Mouse (Mus musculus): ENCODE results near the gene Grm7. TPM values are rescaled to one million over a fixed set of nuclear protein-coding genes. Genes with fewer than 3 reads are reported as not detected.
A peak's percentile ranks its signal among the peaks of the same experiment; 100 is the strongest.

The Grm7 gene
- polyA plus RNA-seq, 1 experiment = 44.0 TPM

- H3K4me1 ChIP-seq (ENCODE audit: control insufficient read depth, insufficient read depth, low read length) = peaks cover 16% of the 10 kb centered on the region
- peak overlapping the region; percentile 57 for H3K27ac ChIP-seq (ENCODE audit: insufficient read depth, low read length)
- H3K4me3 ChIP-seq (ENCODE audit: insufficient read depth, low read length) = no peak overlapping the region
- TF ChIP-seq POLR2A (IDR thresholded peaks at IDR 0.05; ENCODE audit: extremely low read depth, insufficient read depth, low read length) (no peak), CTCF (IDR thresholded peaks at IDR 0.05; ENCODE audit: extremely low read depth, insufficient read depth, low read length) (no peak)
Measured at GRCm38 (mm10) chr6:111371581-111372349, 726.4 kb downstream of the Grm7 start.

- H3K4me3 ChIP-seq (ENCODE audit: insufficient read depth, low read length) = no peak overlapping the region
- peaks cover 16% of the 10 kb centered on the region for H3K4me1 ChIP-seq (ENCODE audit: control insufficient read depth, insufficient read depth, low read length)
- peak overlapping the region; percentile 57 for H3K27ac ChIP-seq (ENCODE audit: insufficient read depth, low read length)
- TF ChIP-seq POLR2A (IDR thresholded peaks at IDR 0.05; ENCODE audit: extremely low read depth, insufficient read depth, low read length) = no peak
- TF ChIP-seq CTCF (IDR thresholded peaks at IDR 0.05; ENCODE audit: extremely low read depth, insufficient read depth, low read length) = no peak
Measured at GRCm38 (mm10) chr6:111372626-111373380, 727.4 kb downstream of the Grm7 start.

GRCm38 (mm10) chr6:111380710-111381109, 735.3 kb downstream of the Grm7 start:
- TF ChIP-seq POLR2A (IDR thresholded peaks at IDR 0.05; ENCODE audit: extremely low read depth, insufficient read depth, low read length) (no peak), CTCF (IDR thresholded peaks at IDR 0.05; ENCODE audit: extremely low read depth, insufficient read depth, low read length) (no peak)
- no peak overlapping the region for H3K4me3 ChIP-seq (ENCODE audit: insufficient read depth, low read length)
- H3K27ac ChIP-seq (ENCODE audit: insufficient read depth, low read length) = no peak overlapping the region
- H3K4me1 ChIP-seq (ENCODE audit: control insufficient read depth, insufficient read depth, low read length) = no peaks in the 10 kb centered on the region

- no peak overlapping the region for H3K27ac ChIP-seq (ENCODE audit: insufficient read depth, low read length)
- H3K4me3 ChIP-seq (ENCODE audit: insufficient read depth, low read length) = no peak overlapping the region
Measured at GRCm38 (mm10) chr6:111408750-111409149, 763.4 kb downstream of the Grm7 start.

GRCm38 (mm10) chr6:111424737-111425136, 779.4 kb downstream of the Grm7 start:
- TF ChIP-seq POLR2A (IDR thresholded peaks at IDR 0.05; ENCODE audit: extremely low read depth, insufficient read depth, low read length) (no peak), CTCF (IDR thresholded peaks at IDR 0.05; ENCODE audit: extremely low read depth, insufficient read depth, low read length) (no peak)
- H3K4me3 ChIP-seq (ENCODE audit: insufficient read depth, low read length) = no peak overlapping the region
- H3K4me1 ChIP-seq (ENCODE audit: control insufficient read depth, insufficient read depth, low read length) = no peaks in the 10 kb centered on the region
- H3K27ac ChIP-seq (ENCODE audit: insufficient read depth, low read length) = no peak overlapping the region

More at GRCm38 (mm10) chr6:111408750-111409149, 763.4 kb downstream of the Grm7 start:
- no peaks in the 10 kb centered on the region for H3K4me1 ChIP-seq (ENCODE audit: control insufficient read depth, insufficient read depth, low read length)
- TF ChIP-seq POLR2A (IDR thresholded peaks at IDR 0.05; ENCODE audit: extremely low read depth, insufficient read depth, low read length) = no peak
- no peak for TF ChIP-seq CTCF (IDR thresholded peaks at IDR 0.05; ENCODE audit: extremely low read depth, insufficient read depth, low read length)

GRCm38 (mm10) chr6:111446228-111446627, 800.8 kb downstream of the Grm7 start:
- Histone ChIP-seq H3K27ac (ENCODE audit: insufficient read depth, low read length) (no peak overlapping the region), H3K4me3 (ENCODE audit: insufficient read depth, low read length) (no peak overlapping the region), H3K4me1 (ENCODE audit: control insufficient read depth, insufficient read depth, low read length) (no peaks in the 10 kb centered on the region; the same call in 1 of the 2 replicates)
- TF ChIP-seq POLR2A (IDR thresholded peaks at IDR 0.05; ENCODE audit: extremely low read depth, insufficient read depth, low read length) = no peak
- TF ChIP-seq CTCF (IDR thresholded peaks at IDR 0.05; ENCODE audit: extremely low read depth, insufficient read depth, low read length) = no peak

- H3K4me1 ChIP-seq (ENCODE audit: control insufficient read depth, insufficient read depth, low read length) = peaks cover 2% of the 10 kb centered on the region; the same call in 1 of the 2 replicates
- TF ChIP-seq POLR2A (IDR thresholded peaks at IDR 0.05; ENCODE audit: extremely low read depth, insufficient read depth, low read length) (no peak), CTCF (IDR thresholded peaks at IDR 0.05; ENCODE audit: extremely low read depth, insufficient read depth, low read length) (no peak)
- no peak overlapping the region for H3K27ac ChIP-seq (ENCODE audit: insufficient read depth, low read length)
- H3K4me3 ChIP-seq (ENCODE audit: insufficient read depth, low read length) = no peak overlapping the region
Measured at GRCm38 (mm10) chr6:111447851-111448250, 802.5 kb downstream of the Grm7 start.

- TF ChIP-seq POLR2A (IDR thresholded peaks at IDR 0.05; ENCODE audit: extremely low read depth, insufficient read depth, low read length) = no peak
- no peak for TF ChIP-seq CTCF (IDR thresholded peaks at IDR 0.05; ENCODE audit: extremely low read depth, insufficient read depth, low read length)
- Histone ChIP-seq H3K4me3 (ENCODE audit: insufficient read depth, low read length) (no peak overlapping the region), H3K4me1 (ENCODE audit: control insufficient read depth, insufficient read depth, low read length) (peaks cover 2% of the 10 kb centered on the region; the same call in 1 of the 2 replicates), H3K27ac (ENCODE audit: insufficient read depth, low read length) (no peak overlapping the region)
Measured at GRCm38 (mm10) chr6:111449054-111449783, 803.8 kb downstream of the Grm7 start.

- no peak overlapping the region for H3K4me3 ChIP-seq (ENCODE audit: insufficient read depth, low read length)
- H3K27ac ChIP-seq (ENCODE audit: insufficient read depth, low read length) = no peak overlapping the region
- TF ChIP-seq POLR2A (IDR thresholded peaks at IDR 0.05; ENCODE audit: extremely low read depth, insufficient read depth, low read length) (no peak), CTCF (IDR thresholded peaks at IDR 0.05; ENCODE audit: extremely low read depth, insufficient read depth, low read length) (no peak)
- H3K4me1 ChIP-seq (ENCODE audit: control insufficient read depth, insufficient read depth, low read length) = no peaks in the 10 kb centered on the region
Measured at GRCm38 (mm10) chr6:111481866-111482265, 836.5 kb downstream of the Grm7 start.

Data from cortical plate, adult 2 months (tissue).